Mouse (Mus musculus) hematopoietic stem cell, adult 5-6 weeks (primary cell): ENCODE results near the gene Sri. TPM values are rescaled to one million over a fixed set of nuclear protein-coding genes. Genes with fewer than 3 reads are reported as not detected.

Source experiments
- ATAC-seq, 2 experiments: fragments of 125-278 bp in 1 of 2; replicated peaks in 1 of 2; 2 replicates each; pipeline ENCODE4 v1.8.0; 2016 to 2017; ENCODE audit warnings: inconsistent platforms in 2 of 2, mild to moderate bottlenecking in 2 of 2, moderate number of reproducible peaks in 2 of 2, low read depth in 1 of 2, moderate TSS enrichment in 1 of 2; ENCODE audit not compliant: low FRiP score in 2 of 2, poor library complexity in 2 of 2, severe bottlenecking in 2 of 2, insufficient read depth in 1 of 2, low TSS enrichment in 1 of 2
- total RNA-seq: library from RNA; stranded (forward); fragments of 172-1452, 232-1000 nt; gene quantifications from 2 replicates; pipeline ENCODE4 v1.2.3, GENCODE M21; 2017

The Sri gene
- total RNA-seq, 1 experiment from 2014 or later: 117 TPM

DNA sequence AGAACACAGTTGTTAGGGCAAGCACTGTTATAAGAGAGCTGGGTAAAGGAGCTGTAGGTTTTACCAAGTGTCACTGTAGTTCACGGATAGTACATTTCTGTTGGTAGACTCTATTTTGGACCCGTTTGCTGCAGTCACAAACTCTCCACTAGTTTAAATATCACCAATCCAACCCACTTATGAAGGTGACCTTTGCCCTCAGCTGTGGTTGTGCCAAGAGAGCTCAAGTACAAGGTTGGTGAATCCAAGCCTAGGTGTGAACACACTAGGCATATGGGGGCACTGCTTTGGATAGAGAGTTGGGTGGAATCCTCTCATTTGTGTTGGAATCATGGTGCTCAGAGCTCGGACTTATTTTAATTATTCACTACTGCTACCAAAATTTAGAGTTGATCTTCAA, 39.8 kb downstream of the Sri start:
- no peak for ATAC-seq

DNA sequence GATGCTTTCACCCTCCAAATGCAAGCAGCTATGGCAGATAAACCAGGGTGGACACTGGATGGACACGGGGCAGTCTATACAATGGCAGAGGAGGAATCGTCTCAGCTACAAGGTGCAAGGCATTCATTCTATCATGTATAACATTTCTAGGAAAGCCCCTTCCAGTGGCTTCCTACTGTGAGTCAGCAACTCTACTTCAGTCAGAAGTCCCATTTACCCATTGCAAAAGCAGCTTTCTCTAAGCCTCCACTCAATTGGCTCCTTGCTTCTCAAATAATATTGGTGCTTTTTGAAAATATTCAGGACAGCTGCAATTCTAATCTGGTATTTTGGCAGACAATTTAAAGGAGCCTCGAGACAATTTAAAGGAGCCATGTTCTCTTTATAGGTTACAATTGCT, 42.3 kb downstream of the Sri start:
- ATAC-seq: peak; percentile 53 to 55; a peak in 3 of 4 replicates

DNA sequence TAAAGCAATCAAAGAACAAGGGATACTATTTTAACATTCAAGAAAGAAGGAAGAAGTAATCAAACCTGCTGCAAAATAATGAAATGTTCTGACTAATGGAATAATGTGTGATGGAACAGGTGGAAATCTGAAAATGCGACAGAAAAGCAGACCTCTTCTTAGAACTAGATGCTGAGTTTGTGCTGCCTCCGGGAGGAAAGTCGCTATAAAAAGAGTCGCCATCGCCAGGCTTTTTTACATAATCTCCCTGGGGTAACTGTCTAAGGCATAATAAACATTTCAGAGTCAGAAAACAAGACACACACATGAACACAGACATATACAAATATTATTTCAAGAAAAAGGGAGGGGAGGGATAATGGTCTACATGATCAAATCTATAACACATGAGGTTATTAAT, 49.0 kb downstream of the Sri start:
- no peak for ATAC-seq

DNA sequence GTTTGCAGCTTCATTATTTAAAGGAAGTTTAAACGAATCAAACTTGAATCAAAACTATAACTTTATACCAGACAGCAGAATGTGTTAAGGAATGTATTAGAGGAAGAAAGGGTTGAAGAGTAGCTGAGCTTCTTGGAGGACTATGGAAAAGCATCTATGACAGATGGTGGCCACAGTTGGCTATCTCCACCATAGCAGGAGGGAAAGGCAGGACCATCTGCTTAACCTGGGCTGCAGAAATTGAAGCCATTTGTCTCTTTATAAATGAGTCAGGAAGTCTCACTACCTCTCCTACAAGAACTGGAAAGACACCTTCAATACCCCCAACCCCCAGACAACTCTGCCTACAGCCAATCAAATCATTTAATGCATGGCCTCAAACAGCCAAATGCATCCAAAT, 49.8 kb downstream of the Sri start:
- no peak for ATAC-seq

DNA sequence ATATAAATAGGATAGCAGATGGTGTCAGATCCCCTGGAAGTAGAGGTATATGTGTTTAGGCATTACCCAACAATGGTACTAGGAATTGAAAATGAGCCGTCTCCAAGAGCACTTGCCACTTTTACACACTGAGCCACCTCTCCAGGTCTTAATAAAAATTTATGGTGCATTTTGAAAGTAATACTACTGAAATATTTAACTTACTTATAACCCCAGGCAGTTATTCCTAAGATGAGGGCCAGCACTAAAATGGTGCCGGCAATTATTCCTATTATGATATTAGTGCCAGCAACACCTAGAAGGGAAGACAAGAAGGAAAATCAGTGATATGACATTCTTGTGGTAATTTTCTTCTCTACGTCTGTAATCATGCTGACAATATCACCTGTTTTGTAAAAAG, 65.8 kb downstream of the Sri start:
- no peak for ATAC-seq

DNA sequence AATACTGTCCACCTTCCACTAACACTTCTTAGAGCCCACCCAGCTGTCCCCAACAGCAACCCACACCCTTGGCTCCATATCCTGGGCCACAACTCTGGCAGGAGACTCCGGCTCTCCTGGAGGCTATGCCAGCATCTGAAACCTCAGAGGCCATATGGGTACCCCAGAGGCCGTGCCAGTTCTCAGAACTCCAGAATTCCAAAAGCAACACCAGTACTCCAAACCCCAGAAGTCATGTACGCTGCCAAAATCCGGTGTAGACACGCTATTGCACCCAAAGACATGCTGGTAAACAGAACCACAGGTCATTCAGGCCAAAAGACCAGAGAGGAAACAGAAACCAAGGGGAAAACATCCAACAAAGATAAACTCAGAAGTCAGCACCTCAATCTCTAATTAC, 66.4 kb downstream of the Sri start:
- ATAC-seq: no peak

DNA sequence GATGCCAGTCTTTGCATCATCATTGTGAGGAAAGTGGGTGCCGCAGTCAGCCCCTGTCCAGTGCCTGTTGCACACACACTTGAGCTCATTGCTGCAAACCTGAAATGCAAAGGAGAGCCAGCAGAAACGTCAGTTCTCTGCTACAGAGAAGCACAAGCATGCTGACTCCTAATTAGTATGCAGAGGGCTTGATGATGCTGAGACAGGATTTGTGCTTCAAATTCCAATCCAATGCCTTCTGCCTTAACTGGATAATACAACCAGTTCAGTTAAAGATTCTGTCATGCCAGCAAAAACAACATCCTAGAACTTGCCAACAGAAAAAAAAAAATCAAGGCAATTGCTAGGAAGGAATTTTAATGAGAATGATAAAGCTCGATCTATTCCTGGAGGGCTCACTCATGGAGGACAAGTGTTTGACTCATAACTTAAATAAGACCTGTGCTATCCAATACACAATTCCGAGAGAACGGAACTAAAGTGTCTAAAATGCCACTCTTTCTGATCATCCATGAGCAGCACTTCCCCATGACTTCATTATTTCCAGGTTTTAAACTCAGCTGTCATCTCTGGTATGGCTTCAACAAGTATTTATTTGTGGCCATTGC, 70.8 kb downstream of the Sri start:
- ATAC-seq: no peak

Other genes with a start within 250 kb of the Sri start
- gene Steap4, start 85.6 kb upstream of the Sri start, total RNA-seq: not detected in 2 replicates